Mouse (Mus musculus) naive thymus-derived CD4-positive, alpha-beta T cell, adult 5 months (primary cell): ENCODE measurements around the gene Higd1c. TPM values are rescaled to one million over a fixed set of nuclear protein-coding genes. Genes with fewer than 3 reads are reported as not detected.

Experiments used
- polyA plus RNA-seq: library from polyadenylated mRNA; unstranded; fragments of 100-300 nt; shearing (Covaris generic); gene quantifications from one replicate; pipeline ENCODE4 v1.2.1, GENCODE M21; 2017

The Higd1c gene
- polyA plus RNA-seq, result not detected

GRCm38 (mm10) chr15:100364242-100364641 is at the start of gene Higd1c:
Gene Higd1c, plus strand, starts transcription at chr15:100364542.

GRCm38 (mm10) chr15:100334629-100335028 is 29.7 kb upstream of the Higd1c start, which contains the start of gene Mettl7a3:
Gene Mettl7a3, plus strand, starts transcription at chr15:100334929.

GRCm38 (mm10) chr15:100352711-100353250 is 11.6 kb upstream of the Higd1c start, which contains the start of the genes Methig1 and Mettl7a2:
Gene Methig1, plus strand, starts transcription at chr15:100353149.
Gene Mettl7a2, plus strand, starts transcription at chr15:100353200.

GRCm38 (mm10) chr15:100421758-100422197 is 57.4 kb downstream of the Higd1c start, which contains the start of gene Gm5475:
Gene Gm5475, plus strand, starts transcription at chr15:100422147.

GRCm38 (mm10) chr15:100424396-100425122 is 60.2 kb downstream of the Higd1c start, which contains the start of gene Slc11a2:
Gene Slc11a2, minus strand, starts transcription at chr15:100425072.

Other genes starting within 250 kb of the Higd1c start
- gene Atf1, start 136.7 kb upstream of the Higd1c start, polyA plus RNA-seq, result 83.2 TPM
- not detected for gene Tmprss12, start 83.7 kb upstream of the Higd1c start, polyA plus RNA-seq
- gene Mettl7a1, start 60.4 kb upstream of the Higd1c start, polyA plus RNA-seq, result 1.8 TPM
- not detected for gene Mettl7a3, start 29.6 kb upstream of the Higd1c start, polyA plus RNA-seq
- not detected for gene Methig1, start 11.4 kb upstream of the Higd1c start, polyA plus RNA-seq
- gene Mettl7a2, start 11.3 kb upstream of the Higd1c start, polyA plus RNA-seq, result not detected
- 0.14 TPM for gene Gm5475, start 57.6 kb downstream of the Higd1c start, polyA plus RNA-seq
- gene Slc11a2, start 60.5 kb downstream of the Higd1c start, polyA plus RNA-seq, result 34.9 TPM
- 46.0 TPM for gene Letmd1, start 104.5 kb downstream of the Higd1c start, polyA plus RNA-seq
- 21.0 TPM for gene Csrnp2, start 130.9 kb downstream of the Higd1c start, polyA plus RNA-seq
- 8.1 TPM for gene Tfcp2, start 187.5 kb downstream of the Higd1c start, polyA plus RNA-seq
- gene Pou6f1, start 235.4 kb downstream of the Higd1c start, polyA plus RNA-seq, result 105 TPM